ENCODE assay signal across 8 mouse cellular contexts in genomic region chr7:25133092-25134049, GRCm38 (mm10). TPM values are rescaled to one million over a fixed set of nuclear protein-coding genes. Genes with fewer than 3 reads are reported as not detected.
A peak's percentile ranks its signal among the peaks of the same experiment; 100 is the strongest.
DNase-seq lines count a peak whose midpoint lies in the region; ATAC-seq and TF ChIP-seq lines count a peak whose summit lies in the region.

No protein-coding gene starts in this region.

- H3K27ac ChIP-seq in bone marrow, adult 2 months (ENCODE audit: control insufficient read depth, insufficient read depth, low read depth, low read length, poor library complexity): peak overlapping the region; percentile 50; the same call in 1 of the 2 replicates
- H3K27ac ChIP-seq in embryonic facial prominence, embryonic 15.5 days (replicated peaks): no peak overlapping the region
- no peak overlapping the region for H3K27ac ChIP-seq in heart, embryonic 11.5 days (ENCODE audit: low read depth, low read length)
- no peak overlapping the region for H3K27ac ChIP-seq in kidney, embryonic 16.5 days (ENCODE audit: low read length)
- H3K27ac ChIP-seq in liver, adult 2 months (replicated peaks; ENCODE audit: insufficient read depth, low read depth, low read length): no peak overlapping the region

- no peaks in the 10 kb centered on the region for H3K79me2 ChIP-seq in liver, adult 2 months (ENCODE audit: control insufficient read depth, insufficient read depth, low read length)

- peak; percentile 59; the same call in 1 of the 2 replicates for ATAC-seq in embryonic facial prominence, embryonic 15.5 days (ENCODE audit: insufficient number of reproducible peaks, low FRiP score, low TSS enrichment, low read depth)
- ATAC-seq in heart, embryonic 11.5 days (replicated peaks; ENCODE audit: insufficient number of reproducible peaks, low FRiP score, low TSS enrichment): peak; percentile 61
- ATAC-seq in kidney, embryonic 16.5 days (ENCODE audit: low FRiP score, low TSS enrichment): peak; percentile 74
- ATAC-seq in monocyte, adult 5-6 weeks (replicated peaks; ENCODE audit: insufficient number of reproducible peaks, low FRiP score, low TSS enrichment, poor library complexity, severe bottlenecking): peak; percentile 52

- DNase-seq in B cell, adult 2 months: peak; percentile 92 to 93
- peak; percentile 28 for DNase-seq in liver, adult 2 months (ENCODE audit: extremely low read depth, low read depth, low spot score)
- DNase-seq in spleen, postnatal 4 days (ENCODE audit: low spot score in 2 of 2): peak; percentile 82 to 94

- no peaks in the 10 kb centered on the region for H3K9me3 ChIP-seq in embryonic facial prominence, embryonic 15.5 days (replicated peaks)
- H3K9me3 ChIP-seq in heart, embryonic 11.5 days (replicated peaks; ENCODE audit: control insufficient read depth, low read length): peaks cover 3% of the 10 kb centered on the region; the same call in 1 of the 2 replicates
- peaks cover 5% of the 10 kb centered on the region; the same call in 1 of the 2 replicates for H3K9me3 ChIP-seq in kidney, embryonic 16.5 days (ENCODE audit: low read length)

- no peak for TF ChIP-seq POLR2A in bone marrow, adult 2 months (IDR thresholded peaks at IDR 0.05; ENCODE audit: borderline replicate concordance, control insufficient read depth, low read depth, low read length)
- no peak for TF ChIP-seq POLR2A in liver, adult 2 months (IDR thresholded peaks at IDR 0.05; ENCODE audit: extremely low read depth, insufficient read depth, low read length)

- H3K4me1 ChIP-seq in bone marrow, adult 2 months (ENCODE audit: control insufficient read depth, insufficient read depth, low read length): peaks cover 6% of the 10 kb centered on the region; the same call in 1 of the 2 replicates
- peaks cover 7% of the 10 kb centered on the region; the same call in 1 of the 2 replicates for H3K4me1 ChIP-seq in embryonic facial prominence, embryonic 15.5 days
- H3K4me1 ChIP-seq in heart, embryonic 11.5 days (ENCODE audit: control insufficient read depth, insufficient read depth, low read length): peaks cover 4% of the 10 kb centered on the region; the same call in 1 of the 2 replicates
- H3K4me1 ChIP-seq in kidney, embryonic 16.5 days (ENCODE audit: insufficient read depth, low read length): no peaks in the 10 kb centered on the region
- H3K4me1 ChIP-seq in liver, adult 2 months (ENCODE audit: control insufficient read depth, insufficient read depth, low read length): no peaks in the 10 kb centered on the region

- WGBS in bone marrow, adult 2 months: 9% methylated on average over 38 of the region's 38 CpGs
- 7% methylated on average over 38 of the region's 38 CpGs for WGBS in embryonic facial prominence, embryonic 15.5 days
- 8% methylated on average over 38 of the region's 38 CpGs for WGBS in heart, embryonic 11.5 days (ENCODE audit: insufficient replicate concordance)
- WGBS in kidney, embryonic 16.5 days: 12% methylated on average over 25 of the region's 38 CpGs
- 9% methylated on average over 38 of the region's 38 CpGs for WGBS in liver, adult 2 months

- H3K27me3 ChIP-seq in embryonic facial prominence, embryonic 15.5 days: peaks cover 61% of the 10 kb centered on the region
- H3K27me3 ChIP-seq in heart, embryonic 11.5 days (ENCODE audit: control insufficient read depth, insufficient read depth, low read length): peaks cover 75% of the 10 kb centered on the region
- peaks cover 42% of the 10 kb centered on the region for H3K27me3 ChIP-seq in kidney, embryonic 16.5 days (ENCODE audit: insufficient read depth, low read length)
- peaks cover 6% of the 10 kb centered on the region; the same call in 1 of the 2 replicates for H3K27me3 ChIP-seq in liver, adult 2 months (ENCODE audit: control insufficient read depth, insufficient read depth, low read length)

- H3K4me2 ChIP-seq in embryonic facial prominence, embryonic 15.5 days (replicated peaks): peak overlapping the region; percentile 44
- peak overlapping the region; percentile 37; the same call in 1 of the 2 replicates for H3K4me2 ChIP-seq in heart, embryonic 11.5 days
- H3K4me2 ChIP-seq in kidney, embryonic 16.5 days (replicated peaks; ENCODE audit: low read depth, low read length): peak overlapping the region; percentile 45

- no peaks in the 10 kb centered on the region for H3K36me3 ChIP-seq in embryonic facial prominence, embryonic 15.5 days
- H3K36me3 ChIP-seq in heart, embryonic 11.5 days (ENCODE audit: control insufficient read depth, insufficient read depth, low read length): no peaks in the 10 kb centered on the region
- no peaks in the 10 kb centered on the region for H3K36me3 ChIP-seq in kidney, embryonic 16.5 days (ENCODE audit: insufficient read depth, low read length)
- no peaks in the 10 kb centered on the region for H3K36me3 ChIP-seq in liver, adult 2 months (ENCODE audit: control insufficient read depth, insufficient read depth, low read length)

- H3K4me3 ChIP-seq in bone marrow, adult 2 months (replicated peaks; ENCODE audit: control insufficient read depth, low read depth, low read length): peak overlapping the region; percentile 43
- peak overlapping the region; percentile 17 for H3K4me3 ChIP-seq in embryonic facial prominence, embryonic 15.5 days (replicated peaks)
- no peak overlapping the region for H3K4me3 ChIP-seq in heart, embryonic 11.5 days (ENCODE audit: low read depth, low read length)
- H3K4me3 ChIP-seq in kidney, embryonic 16.5 days (ENCODE audit: low read length): peak overlapping the region; percentile 15; the same call in 1 of the 2 replicates
- H3K4me3 ChIP-seq in liver, adult 2 months (ENCODE audit: insufficient read depth, low read depth, low read length): no peak overlapping the region

- no peak overlapping the region for H3K9ac ChIP-seq in embryonic facial prominence, embryonic 15.5 days
- no peak overlapping the region for H3K9ac ChIP-seq in heart, embryonic 11.5 days (ENCODE audit: low read depth, low read length)
- no peak overlapping the region for H3K9ac ChIP-seq in kidney, embryonic 16.5 days (replicated peaks; ENCODE audit: low read length)
- no peak overlapping the region for H3K9ac ChIP-seq in liver, adult 2 months (ENCODE audit: low read depth, low read length)

- TF ChIP-seq CTCF in bone marrow, adult 2 months (IDR thresholded peaks at IDR 0.05; ENCODE audit: control insufficient read depth, insufficient read depth, low read length): peak; percentile 84
- TF ChIP-seq CTCF in liver, adult 2 months (IDR thresholded peaks at IDR 0.05; ENCODE audit: low read depth, low read length): peak; percentile 90

RNA-seq across cellular contexts. Expression of gene Pou2f2, which starts 46.2 kb away (rescaled TPM):
- 7.8 and 16.8 TPM in 2 replicates for polyA plus RNA-seq in bone marrow, adult 2 months (2011; ENCODE audit: insufficient read depth, insufficient read length, low replicate concordance, missing spikeins)
- 1.1 and 2.0 TPM in 2 replicates for polyA plus RNA-seq in embryonic facial prominence, embryonic 15.5 days (2015; fragmentation: Nextera tagmentation; extraction: Ambion mirVana)
- 0.68 and 0.83 TPM in 2 replicates for polyA plus RNA-seq in heart, embryonic 11.5 days (2014; fragmentation: Nextera tagmentation; extraction: Ambion mirVana)
- 0.40 and 0.99 TPM in 2 replicates for polyA plus RNA-seq in kidney, embryonic 16.5 days (2015; fragmentation: Nextera tagmentation; extraction: Ambion mirVana)
- 0.34 and 0.37 TPM in 2 replicates for total RNA-seq in liver, adult 2 months (2014; rRNA removed)
- 0.44 and 1.2 TPM in 2 replicates for polyA plus RNA-seq in liver, adult 2 months (2012; rRNA removed)
- 35.8 to 70.4 TPM (median 38.0 TPM) in 3 replicates for total RNA-seq in monocyte, adult 5-6 weeks (2017)

Comparison
In these comparisons a context has a peak if more than half of its experiments do, and no peak if none do; other contexts are left out.
1. DNase-seq: peak in every context shown above with its lines; median percentile 92 in B cell, adult 2 months; 88 in spleen, postnatal 4 days; 28 in liver, adult 2 months.
2. H3K4me3 ChIP-seq: peak in bone marrow, adult 2 months (single experiment), embryonic facial prominence, embryonic 15.5 days (single experiment) and kidney, embryonic 16.5 days (single experiment); none in heart, embryonic 11.5 days (single experiment) and liver, adult 2 months (single experiment).
3. Peak in every context shown above with its lines, with median percentiles within 50 percentile points of each other: ATAC-seq and H3K4me2 ChIP-seq.